Mouse (Mus musculus): ENCODE results near the gene Xrcc1. TPM values are rescaled to one million over a fixed set of nuclear protein-coding genes. Genes with fewer than 3 reads are reported as not detected.

Xrcc1 gene
- polyA plus RNA-seq, 1 experiment, result 54.6 TPM

- TF ChIP-seq POLR2A (IDR thresholded peaks at IDR 0.05; ENCODE audit: borderline replicate concordance, low read depth, low read length) (no peak), CTCF (IDR thresholded peaks at IDR 0.05; ENCODE audit: low read depth, low read length) (no peak)
- Histone ChIP-seq H3K4me1 (ENCODE audit: control insufficient read depth, insufficient read depth, low read length) (no peaks in the 10 kb centered on the region), H3K4me3 (ENCODE audit: insufficient read depth, low read length) (no peak overlapping the region), H3K27ac (ENCODE audit: insufficient read depth, low read depth, low read length) (no peak overlapping the region)
These were observed 15.4 kb downstream of the Xrcc1 start for GRCm38 (mm10) chr7:24561450-24561849.

DNA sequence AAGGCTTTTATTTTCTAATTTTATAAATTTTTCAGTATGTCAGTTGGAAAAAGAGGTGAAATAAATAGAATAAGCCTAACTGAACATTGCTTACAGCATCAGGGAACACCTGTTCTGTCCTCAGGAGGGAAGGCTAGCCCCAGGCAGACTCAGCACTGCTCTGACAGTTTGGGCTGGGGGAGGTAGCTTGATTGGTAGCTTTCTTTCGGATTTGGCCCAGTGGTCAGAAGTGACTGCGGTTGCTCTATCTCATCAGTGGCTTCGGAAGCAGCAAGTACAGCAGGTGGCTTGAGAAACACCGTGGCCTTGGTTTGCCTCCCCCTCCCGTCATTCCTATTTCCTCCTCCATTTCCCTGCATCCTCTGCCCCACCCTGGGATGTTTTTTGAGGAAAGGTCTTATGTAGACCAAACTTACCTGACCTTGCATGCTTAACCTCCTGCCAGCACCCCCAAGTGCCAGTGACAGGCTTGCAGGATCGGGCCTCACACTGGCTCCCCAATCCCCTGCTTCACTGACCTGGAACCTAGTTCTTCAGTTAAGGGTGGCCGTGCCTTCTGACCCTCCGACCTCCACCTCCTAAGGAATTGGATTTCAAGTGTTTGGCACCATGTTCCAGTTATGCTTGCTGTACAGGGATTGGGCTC, 17.2 kb downstream of the Xrcc1 start:
- H3K4me1 ChIP-seq (ENCODE audit: control insufficient read depth, insufficient read depth, low read length), result no peaks in the 10 kb centered on the region
- no peak for TF ChIP-seq CTCF (IDR thresholded peaks at IDR 0.05; ENCODE audit: low read depth, low read length)
- TF ChIP-seq POLR2A (IDR thresholded peaks at IDR 0.05; ENCODE audit: borderline replicate concordance, low read depth, low read length), result no peak
- H3K27ac ChIP-seq (ENCODE audit: insufficient read depth, low read depth, low read length), result no peak overlapping the region
- H3K4me3 ChIP-seq (ENCODE audit: insufficient read depth, low read length), result no peak overlapping the region

GRCm38 (mm10) chr7:24563837-24564206, 17.7 kb downstream of the Xrcc1 start:
- Histone ChIP-seq H3K4me3 (ENCODE audit: insufficient read depth, low read length) (no peak overlapping the region), H3K4me1 (ENCODE audit: control insufficient read depth, insufficient read depth, low read length) (no peaks in the 10 kb centered on the region), H3K27ac (ENCODE audit: insufficient read depth, low read depth, low read length) (no peak overlapping the region)
- TF ChIP-seq POLR2A (IDR thresholded peaks at IDR 0.05; ENCODE audit: borderline replicate concordance, low read depth, low read length) (no peak), CTCF (IDR thresholded peaks at IDR 0.05; ENCODE audit: low read depth, low read length) (no peak)

DNA sequence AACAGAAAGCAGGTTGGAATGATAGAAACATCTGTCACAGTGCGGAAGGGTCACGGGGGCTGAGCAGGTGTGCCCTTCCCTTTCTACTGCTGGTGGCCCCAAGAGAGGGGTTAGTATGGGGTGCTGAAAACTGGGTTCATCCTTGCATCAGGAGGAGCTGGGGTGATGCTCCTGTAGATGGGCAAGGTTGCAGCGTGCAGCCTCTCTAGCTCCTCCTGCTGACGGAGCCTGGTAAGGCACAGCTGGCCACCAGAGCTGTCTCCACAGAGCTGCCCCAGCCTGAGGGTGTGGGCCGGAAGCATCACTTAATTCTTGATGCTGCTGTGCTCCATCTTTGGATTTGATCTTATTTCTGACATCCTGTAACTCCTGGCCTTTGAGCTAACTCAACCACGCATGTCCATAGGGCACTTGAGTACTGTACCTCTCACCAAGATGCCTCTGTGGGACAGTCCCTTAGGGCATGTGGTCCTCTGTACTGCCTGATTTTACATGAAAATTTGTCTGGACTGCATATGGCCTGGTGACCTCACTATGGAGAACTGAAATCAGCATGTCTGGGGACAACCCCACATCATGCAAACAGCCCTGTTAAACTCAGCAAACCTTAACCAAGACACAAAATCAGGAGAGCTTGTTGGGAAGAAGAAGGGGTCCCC, 18.6 kb downstream of the Xrcc1 start:
- H3K27ac ChIP-seq (ENCODE audit: insufficient read depth, low read depth, low read length), result no peak overlapping the region
- H3K4me1 ChIP-seq (ENCODE audit: control insufficient read depth, insufficient read depth, low read length), result no peaks in the 10 kb centered on the region
- H3K4me3 ChIP-seq (ENCODE audit: insufficient read depth, low read length), result no peak overlapping the region
- TF ChIP-seq POLR2A (IDR thresholded peaks at IDR 0.05; ENCODE audit: borderline replicate concordance, low read depth, low read length) (no peak), CTCF (IDR thresholded peaks at IDR 0.05; ENCODE audit: low read depth, low read length) (peak; percentile 56; the same call in 1 of the 2 replicates)

GRCm38 (mm10) chr7:24565627-24566026, 19.5 kb downstream of the Xrcc1 start:
- H3K27ac ChIP-seq (ENCODE audit: insufficient read depth, low read depth, low read length), result no peak overlapping the region
- no peak overlapping the region for H3K4me3 ChIP-seq (ENCODE audit: insufficient read depth, low read length)
- no peak for TF ChIP-seq CTCF (IDR thresholded peaks at IDR 0.05; ENCODE audit: low read depth, low read length)
- H3K4me1 ChIP-seq (ENCODE audit: control insufficient read depth, insufficient read depth, low read length), result no peaks in the 10 kb centered on the region

DNA sequence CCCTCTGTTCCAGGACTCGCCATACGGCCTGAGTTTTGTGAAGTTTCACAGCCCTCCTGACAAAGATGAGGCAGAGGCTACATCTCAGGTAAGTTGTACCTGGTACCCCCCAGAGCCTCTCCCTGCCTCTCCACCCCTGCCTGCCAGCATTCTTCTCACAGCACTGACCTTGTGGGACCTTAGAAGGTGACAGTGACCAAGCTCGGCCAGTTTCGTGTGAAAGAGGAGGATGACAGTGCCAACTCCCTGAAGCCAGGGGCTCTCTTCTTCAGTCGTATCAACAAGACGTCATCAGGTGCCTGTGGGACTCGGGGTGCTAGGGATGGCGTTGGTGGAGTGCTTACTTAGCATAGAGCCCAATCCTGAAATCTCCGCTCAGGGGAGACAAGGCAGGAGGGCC, 20.1 kb downstream of the Xrcc1 start:
- Histone ChIP-seq H3K27ac (ENCODE audit: insufficient read depth, low read depth, low read length) (no peak overlapping the region), H3K4me1 (ENCODE audit: control insufficient read depth, insufficient read depth, low read length) (no peaks in the 10 kb centered on the region), H3K4me3 (ENCODE audit: insufficient read depth, low read length) (no peak overlapping the region)
- TF ChIP-seq POLR2A (IDR thresholded peaks at IDR 0.05; ENCODE audit: borderline replicate concordance, low read depth, low read length) (no peak), CTCF (IDR thresholded peaks at IDR 0.05; ENCODE audit: low read depth, low read length) (no peak)

DNA sequence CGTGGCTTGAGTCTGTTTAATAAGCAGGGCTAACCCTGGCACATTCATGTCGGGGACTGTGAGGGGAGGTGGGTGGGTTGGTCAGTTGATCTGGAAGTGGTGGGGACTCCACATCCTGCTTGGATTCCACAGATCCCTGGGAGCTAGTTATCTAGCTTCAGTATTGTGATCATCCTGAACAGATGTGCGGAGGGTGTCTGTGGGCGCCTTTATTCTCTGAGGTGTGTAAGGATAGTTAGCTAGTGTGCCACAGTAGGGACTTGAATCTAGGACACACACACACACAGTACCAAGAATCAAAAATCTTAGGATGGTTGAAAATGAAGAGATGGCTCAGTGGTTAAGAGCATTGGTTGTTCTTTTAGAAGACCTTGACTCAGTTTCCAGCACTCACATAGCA, 22.4 kb downstream of the Xrcc1 start:
- H3K4me3 ChIP-seq (ENCODE audit: insufficient read depth, low read length), result no peak overlapping the region
- TF ChIP-seq CTCF (IDR thresholded peaks at IDR 0.05; ENCODE audit: low read depth, low read length), result no peak
- TF ChIP-seq POLR2A (IDR thresholded peaks at IDR 0.05; ENCODE audit: borderline replicate concordance, low read depth, low read length), result no peak
- no peak overlapping the region for H3K27ac ChIP-seq (ENCODE audit: insufficient read depth, low read depth, low read length)
- no peaks in the 10 kb centered on the region for H3K4me1 ChIP-seq (ENCODE audit: control insufficient read depth, insufficient read depth, low read length)

DNA sequence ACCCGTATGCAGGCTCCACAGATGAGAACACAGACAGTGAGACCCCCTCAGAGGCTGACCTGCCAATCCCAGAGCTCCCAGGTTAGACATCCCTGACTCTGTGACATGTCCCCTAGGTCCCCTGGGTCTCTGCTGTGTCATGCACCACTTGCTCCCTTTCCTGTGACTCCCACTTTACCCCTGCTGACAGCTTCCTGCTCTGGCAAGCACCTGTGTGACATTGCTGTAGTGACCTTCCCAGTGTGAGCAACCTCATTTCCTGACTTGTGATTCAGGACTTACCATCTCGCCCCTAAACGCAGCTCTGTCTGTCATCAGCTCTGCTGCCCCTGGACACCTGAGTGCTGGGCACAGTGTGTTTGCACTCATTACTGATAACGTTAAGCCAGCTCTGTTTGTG, 25.0 kb downstream of the Xrcc1 start:
- Histone ChIP-seq H3K4me1 (ENCODE audit: control insufficient read depth, insufficient read depth, low read length) (no peaks in the 10 kb centered on the region), H3K27ac (ENCODE audit: insufficient read depth, low read depth, low read length) (no peak overlapping the region), H3K4me3 (ENCODE audit: insufficient read depth, low read length) (no peak overlapping the region)
- no peak for TF ChIP-seq CTCF (IDR thresholded peaks at IDR 0.05; ENCODE audit: low read depth, low read length)
- TF ChIP-seq POLR2A (IDR thresholded peaks at IDR 0.05; ENCODE audit: borderline replicate concordance, low read depth, low read length), result no peak

DNA sequence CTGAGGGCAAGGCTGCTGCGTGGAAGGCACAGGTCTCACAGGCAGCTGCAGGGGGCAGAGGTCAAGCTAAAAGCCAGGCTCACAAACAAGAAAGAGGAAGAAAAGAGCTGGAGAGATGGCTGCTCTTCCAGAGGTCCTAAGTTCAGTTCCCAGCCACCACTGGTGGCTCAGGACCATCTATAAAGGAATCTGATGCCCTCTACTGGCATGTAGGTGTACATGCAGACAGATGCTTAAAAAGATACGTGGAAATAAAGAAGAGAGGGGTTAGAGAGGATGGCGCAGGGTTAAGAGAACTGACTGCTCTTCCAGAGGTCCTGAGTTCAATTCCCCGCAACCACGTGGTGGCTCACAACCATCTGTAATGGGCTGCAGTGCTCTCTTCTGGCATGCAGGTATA, 26.4 kb downstream of the Xrcc1 start:
- Histone ChIP-seq H3K4me1 (ENCODE audit: control insufficient read depth, insufficient read depth, low read length) (no peaks in the 10 kb centered on the region), H3K4me3 (ENCODE audit: insufficient read depth, low read length) (no peak overlapping the region)
- TF ChIP-seq POLR2A (IDR thresholded peaks at IDR 0.05; ENCODE audit: borderline replicate concordance, low read depth, low read length), result no peak
- 0 out of 2 replicates have a peak, but pooled peaks have one; percentile 32 for TF ChIP-seq CTCF (IDR thresholded peaks at IDR 0.05; ENCODE audit: low read depth, low read length)

GRCm38 (mm10) chr7:24574224-24574796, 28.2 kb downstream of the Xrcc1 start:
- Histone ChIP-seq H3K27ac (ENCODE audit: insufficient read depth, low read depth, low read length) (no peak overlapping the region), H3K4me1 (ENCODE audit: control insufficient read depth, insufficient read depth, low read length) (no peaks in the 10 kb centered on the region), H3K4me3 (ENCODE audit: insufficient read depth, low read length) (no peak overlapping the region)
- no peak for TF ChIP-seq CTCF (IDR thresholded peaks at IDR 0.05; ENCODE audit: low read depth, low read length)

More for the DNA sequence above, 26.4 kb downstream of the Xrcc1 start:
- no peak overlapping the region for H3K27ac ChIP-seq (ENCODE audit: insufficient read depth, low read depth, low read length)

All from bone marrow macrophage, adult 2 months (primary cell).